In the genomic region with DNA sequence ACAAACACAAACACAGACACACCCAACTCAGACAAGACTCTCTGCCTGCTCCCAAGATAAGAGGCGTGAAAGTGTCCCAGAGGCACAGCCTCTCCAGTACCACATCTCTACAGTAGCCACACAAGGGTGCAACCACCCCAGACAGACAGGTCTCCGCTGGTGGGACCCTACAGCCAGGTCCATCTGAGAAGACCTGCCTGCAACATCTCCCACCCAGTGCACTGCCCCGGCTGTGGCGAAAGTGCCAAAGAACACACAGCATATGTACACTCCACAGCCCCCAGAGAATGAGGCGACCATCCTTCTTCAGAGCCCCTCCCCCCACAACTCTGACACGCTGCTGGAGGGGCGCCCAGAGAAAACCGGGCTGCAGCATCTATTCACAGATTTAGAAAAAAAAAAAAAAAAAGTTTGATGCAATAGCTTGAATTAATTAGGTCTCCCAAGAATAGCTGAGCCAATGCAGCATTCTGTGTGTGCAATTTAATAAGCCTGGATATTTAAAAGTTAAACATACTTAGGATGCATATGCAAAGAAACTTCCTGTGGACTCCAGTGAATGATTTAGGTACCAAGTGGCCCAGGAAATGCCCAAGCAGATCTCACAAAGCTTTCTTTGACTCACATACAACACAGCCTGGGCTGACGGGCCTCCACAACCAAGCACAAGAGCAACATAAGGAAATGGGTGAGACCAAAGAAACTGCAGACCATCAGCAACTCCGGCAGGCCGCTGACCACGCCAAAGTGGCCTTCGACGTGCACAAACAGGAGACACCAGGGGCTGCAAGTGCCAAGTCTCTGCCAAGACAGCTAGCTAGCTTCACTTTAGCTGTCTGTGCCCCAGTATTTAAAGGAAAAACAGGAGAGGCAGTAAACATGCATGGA, we compare ENCODE assay signal across 8 mouse cellular contexts. TPM values are rescaled to one million over a fixed set of nuclear protein-coding genes. Genes with fewer than 3 reads are reported as not detected.
DNase-seq lines count a peak whose midpoint lies in the region; ATAC-seq and TF ChIP-seq lines count a peak whose summit lies in the region.

No protein-coding gene starts in this region.

- DNase-seq in kidney, postnatal 0 days (ENCODE audit: low spot score) = no peak
- DNase-seq in kidney, postnatal 14 days = no peak
- DNase-seq in ES-E14 (ENCODE audit: low read depth, low spot score) (no peak), adipocyte (ENCODE audit: low spot score) (no peak)
- DNase-seq in embryonic facial prominence, embryonic 10.5 days (ENCODE audit: low spot score) = no peak
- no peak for DNase-seq in urinary bladder, postnatal 10 days (ENCODE audit: low spot score)

- H3K27me3 ChIP-seq in kidney, postnatal 0 days (ENCODE audit: insufficient read depth, low read length) = no peaks in the 10 kb centered on the region
- peaks cover under 1% of the 10 kb centered on the region; the same call in 1 of the 2 replicates for H3K27me3 ChIP-seq in embryonic facial prominence, embryonic 10.5 days (replicated peaks; ENCODE audit: low read depth, poor library complexity, severe bottlenecking)
- H3K27me3 ChIP-seq in hindbrain, embryonic 16.5 days (replicated peaks; ENCODE audit: control insufficient read depth, insufficient read depth, low read length) = no peaks in the 10 kb centered on the region
- H3K27me3 ChIP-seq in midbrain, embryonic 15.5 days (replicated peaks) = no peaks in the 10 kb centered on the region

- H3K36me3 ChIP-seq in kidney, postnatal 0 days (ENCODE audit: insufficient read depth, low read length) = no peaks in the 10 kb centered on the region
- peaks cover 12% of the 10 kb centered on the region; the same call in 1 of the 2 replicates for H3K36me3 ChIP-seq in ES-E14 (ENCODE audit: control insufficient read depth, insufficient read depth, low read length, poor library complexity, severe bottlenecking)
- H3K36me3 ChIP-seq in embryonic facial prominence, embryonic 10.5 days (replicated peaks) = peaks cover 12% of the 10 kb centered on the region; the same call in 1 of the 2 replicates
- H3K36me3 ChIP-seq in hindbrain, embryonic 16.5 days (ENCODE audit: control insufficient read depth, insufficient read depth, low read length) = no peaks in the 10 kb centered on the region
- H3K36me3 ChIP-seq in midbrain, embryonic 15.5 days (replicated peaks) = no peaks in the 10 kb centered on the region

- H3K4me3 ChIP-seq in kidney, postnatal 0 days (replicated peaks; ENCODE audit: low read depth, low read length) = peak overlapping the region; percentile 86
- peak overlapping the region; percentile 69 to 87 for H3K4me3 ChIP-seq in ES-E14 (ENCODE audit: insufficient read depth in 1 of 2, low read depth in 1 of 2, low read length in 2 of 2, poor library complexity in 1 of 2, severe bottlenecking in 1 of 2)
- peak overlapping the region; percentile 91 for H3K4me3 ChIP-seq in embryonic facial prominence, embryonic 10.5 days
- H3K4me3 ChIP-seq in hindbrain, embryonic 16.5 days (ENCODE audit: low read length) = peak overlapping the region; percentile 68
- peak overlapping the region; percentile 85 for H3K4me3 ChIP-seq in midbrain, embryonic 15.5 days

- H3K9me3 ChIP-seq in kidney, postnatal 0 days (replicated peaks; ENCODE audit: low read length) = no peaks in the 10 kb centered on the region
- no peaks in the 10 kb centered on the region for H3K9me3 ChIP-seq in ES-E14 (ENCODE audit: control insufficient read depth, insufficient read depth, low read depth, low read length)
- no peaks in the 10 kb centered on the region for H3K9me3 ChIP-seq in embryonic facial prominence, embryonic 10.5 days
- H3K9me3 ChIP-seq in hindbrain, embryonic 16.5 days (ENCODE audit: control insufficient read depth, low read length) = no peaks in the 10 kb centered on the region
- no peaks in the 10 kb centered on the region for H3K9me3 ChIP-seq in midbrain, embryonic 15.5 days

- ATAC-seq in kidney, postnatal 0 days (replicated peaks; ENCODE audit: low FRiP score, low read depth) = no peak
- ATAC-seq in hindbrain, embryonic 16.5 days = no peak
- ATAC-seq in midbrain, embryonic 15.5 days (replicated peaks) = no peak

- peaks cover 53% of the 10 kb centered on the region for H3K4me1 ChIP-seq in kidney, postnatal 0 days (replicated peaks; ENCODE audit: insufficient read depth, low read length)
- H3K4me1 ChIP-seq in ES-E14 (ENCODE audit: control insufficient read depth in 2 of 2, insufficient read depth in 2 of 2, low read length in 2 of 2, poor library complexity in 1 of 2) = peaks cover 17 to 38% of the 10 kb centered on the region in 2 experiments
- peaks cover 79% of the 10 kb centered on the region for H3K4me1 ChIP-seq in embryonic facial prominence, embryonic 10.5 days
- H3K4me1 ChIP-seq in hindbrain, embryonic 16.5 days (ENCODE audit: control insufficient read depth, insufficient read depth, low read depth, low read length) = peaks cover 58% of the 10 kb centered on the region
- H3K4me1 ChIP-seq in midbrain, embryonic 15.5 days = peaks cover 63% of the 10 kb centered on the region

- in situ Hi-C loops in ES-E14 (cut with MboI; ENCODE audit: low sequenced_read_pairs in 2 of 2, unreplicated experiment in 2 of 2) = no loop called here

- H3K4me2 ChIP-seq in kidney, postnatal 0 days (ENCODE audit: low read length) = peak overlapping the region; percentile 96
- peak overlapping the region; percentile 98 for H3K4me2 ChIP-seq in hindbrain, embryonic 16.5 days (ENCODE audit: low read length)
- peak overlapping the region; percentile 95 for H3K4me2 ChIP-seq in midbrain, embryonic 15.5 days

- H3K9ac ChIP-seq in kidney, postnatal 0 days (ENCODE audit: low read depth, low read length) = peak overlapping the region; percentile 97
- H3K9ac ChIP-seq in ES-E14 (ENCODE audit: insufficient read depth, low read depth, low read length, poor library complexity, severe bottlenecking) = peak overlapping the region; percentile 70
- H3K9ac ChIP-seq in hindbrain, embryonic 16.5 days (ENCODE audit: low read depth, low read length) = peak overlapping the region; percentile 93
- H3K9ac ChIP-seq in midbrain, embryonic 15.5 days = peak overlapping the region; percentile 88

- WGBS in kidney, postnatal 0 days = 3% methylated on average over 14 of the region's 14 CpGs
- WGBS in embryonic facial prominence, embryonic 10.5 days = 19% methylated on average over 14 of the region's 14 CpGs
- 2% methylated on average over 14 of the region's 14 CpGs for WGBS in hindbrain, embryonic 16.5 days
- 4% methylated on average over 14 of the region's 14 CpGs for whole genome bisulfite sequencing in midbrain, embryonic 15.5 days

- TF ChIP-seq CTCF in kidney, postnatal 0 days (IDR thresholded peaks at IDR 0.05; ENCODE audit: low read depth) = no peak

- H3K27ac ChIP-seq in kidney, postnatal 0 days = peak overlapping the region; percentile 82
- no peak overlapping the region for H3K27ac ChIP-seq in ES-E14 (ENCODE audit: insufficient read depth, low read depth, low read length, poor library complexity, severe bottlenecking)
- H3K27ac ChIP-seq in embryonic facial prominence, embryonic 10.5 days (replicated peaks) = peak overlapping the region; percentile 91
- peak overlapping the region; percentile 89 for H3K27ac ChIP-seq in hindbrain, embryonic 16.5 days (ENCODE audit: low read depth, low read length)
- peak overlapping the region; percentile 82; the same call in 1 of the 2 replicates for H3K27ac ChIP-seq in midbrain, embryonic 15.5 days

TF ChIP-seq in ES-E14, 5 proteins besides CTCF, POLR2A, EP300 and RAD21:
- TF ChIP-seq MAFK (IDR thresholded peaks at IDR 0.05; ENCODE audit: insufficient read depth, low read depth, low read length) (no peak), HCFC1 (IDR thresholded peaks at IDR 0.05; ENCODE audit: borderline replicate concordance, insufficient read depth, low read length) (no peak), ZNF384 (IDR thresholded peaks at IDR 0.05; ENCODE audit: low read depth, low read length) (no peak), ZC3H11A (IDR thresholded peaks at IDR 0.05; ENCODE audit: borderline replicate concordance, low read depth, low read length) (no peak), CHD2 (IDR thresholded peaks at IDR 0.05; ENCODE audit: low read depth, low read length) (no peak)
TF ChIP-seq in ES-E14: peak in this region for 0.

RNA-seq across cellular contexts. Expression of gene Ski, which starts 1.9 kb away (rescaled TPM):
- 15.5 TPM in 2 replicates for polyA plus RNA-seq in kidney, postnatal 0 days (2015; fragmentation: Nextera tagmentation; extraction: Ambion mirVana)
- 30.2 and 38.0 TPM in 2 replicates for total RNA-seq in ES-E14 (2012; rRNA removed)
- 8.5 and 10.7 TPM in 2 replicates for polyA plus RNA-seq in embryonic facial prominence, embryonic 10.5 days (2016; fragmentation: Nextera tagmentation; extraction: Ambion mirVana)
- 11.1 TPM in 2 replicates for polyA plus RNA-seq in hindbrain, embryonic 16.5 days (2015; fragmentation: Nextera tagmentation; extraction: Ambion mirVana)
- polyA plus RNA-seq in midbrain, embryonic 15.5 days (2015; fragmentation: Nextera tagmentation; extraction: Ambion mirVana) = 10.1 and 10.8 TPM in 2 replicates

RNA-seq across cellular contexts. Expression of gene Faap20, which starts 29.1 kb away (rescaled TPM):
- polyA plus RNA-seq in kidney, postnatal 0 days (2015; fragmentation: Nextera tagmentation; extraction: Ambion mirVana) = 77.2 and 80.0 TPM in 2 replicates
- 16.4 and 17.8 TPM in 2 replicates for total RNA-seq in ES-E14 (2012; rRNA removed)
- polyA plus RNA-seq in embryonic facial prominence, embryonic 10.5 days (2016; fragmentation: Nextera tagmentation; extraction: Ambion mirVana) = 99.6 and 100 TPM in 2 replicates
- polyA plus RNA-seq in hindbrain, embryonic 16.5 days (2015; fragmentation: Nextera tagmentation; extraction: Ambion mirVana) = 72.1 and 72.5 TPM in 2 replicates
- 78.5 and 87.4 TPM in 2 replicates for polyA plus RNA-seq in midbrain, embryonic 15.5 days (2015; fragmentation: Nextera tagmentation; extraction: Ambion mirVana)
